Mouse (Mus musculus) midbrain, embryonic 11.5 days (tissue): ENCODE results near the gene Sox15. TPM values are rescaled to one million over a fixed set of nuclear protein-coding genes. Genes with fewer than 3 reads are reported as not detected.
A peak's percentile ranks its signal among the peaks of the same experiment; 100 is the strongest.

ENCODE experiments used
- ATAC-seq: fragments of 200-750 bp; cut with Nextera tagmentation; 2 replicates; pipeline ENCODE4 v1.8.0; 2017; ENCODE audit warnings: moderate TSS enrichment, moderate library complexity; ENCODE audit not compliant: low FRiP score
- DNase-seq: peaks from one replicate; pipeline ENCODE4 v3.0.0; 2015; ENCODE audit warnings: low spot score; ENCODE audit errors: missing footprints
- H3K27ac ChIP-seq: fragments of 300-500 bp; sonication (generic); 2 replicates; pipeline ENCODE4 v1.5.1; 2014; ENCODE audit warnings: low read depth, low read length
- H3K27me3 ChIP-seq: fragments of 300-500 bp; sonication (generic); 2 replicates; pipeline ENCODE4 v1.6.1; 2014; ENCODE audit warnings: mild to moderate bottlenecking, low read length, moderate library complexity, mixed read lengths; ENCODE audit not compliant: control insufficient read depth, insufficient read depth
- H3K36me3 ChIP-seq: fragments of 300-500 bp; sonication (generic); 2 replicates; pipeline ENCODE4 v1.6.1; 2014; ENCODE audit warnings: mild to moderate bottlenecking, low read length, moderate library complexity, mixed read lengths; ENCODE audit not compliant: control insufficient read depth, insufficient read depth
- H3K4me1 ChIP-seq: fragments of 300-500 bp; sonication (generic); 2 replicates; pipeline ENCODE4 v1.6.1; 2014; ENCODE audit warnings: low read length; ENCODE audit not compliant: control insufficient read depth, insufficient read depth
- H3K4me2 ChIP-seq: fragments of 300-500 bp; sonication (generic); 2 replicates; pipeline ENCODE4 v1.6.1; 2014; ENCODE audit warnings: mild to moderate bottlenecking, moderate library complexity
- H3K4me3 ChIP-seq: fragments of 300-500 bp; sonication (generic); 2 replicates; pipeline ENCODE4 v1.5.1; 2014; ENCODE audit warnings: low read depth, low read length
- H3K9ac ChIP-seq: fragments of 300-500 bp; sonication (generic); 2 replicates; pipeline ENCODE4 v1.6.1; 2014; ENCODE audit warnings: low read length
- H3K9me3 ChIP-seq: fragments of 300-500 bp; sonication (generic); 2 replicates; pipeline ENCODE4 v1.6.1; 2016; ENCODE audit warnings: low read length; ENCODE audit not compliant: control insufficient read depth
- WGBS: fragments of 180-500 bp; shearing (Covaris S2); extraction: QIAGEN DNeasy Blood & Tissue Kit; methylation state at CpG from one replicate; pipeline ENCODE4 v1.1.7; 2014; 5-methylcytosine and 5-hydroxymethylcytosine counted together
- polyA plus RNA-seq: library from polyadenylated mRNA; unstranded; fragments of >200 nt; fragmentation: Nextera tagmentation; extraction: Ambion mirVana; gene quantifications from 2 replicates; pipeline ENCODE4 v1.2.1, GENCODE M21; 2014

Sox15 gene
- polyA plus RNA-seq, 1 experiment from 2014 or later: 0.16 TPM

DNA sequence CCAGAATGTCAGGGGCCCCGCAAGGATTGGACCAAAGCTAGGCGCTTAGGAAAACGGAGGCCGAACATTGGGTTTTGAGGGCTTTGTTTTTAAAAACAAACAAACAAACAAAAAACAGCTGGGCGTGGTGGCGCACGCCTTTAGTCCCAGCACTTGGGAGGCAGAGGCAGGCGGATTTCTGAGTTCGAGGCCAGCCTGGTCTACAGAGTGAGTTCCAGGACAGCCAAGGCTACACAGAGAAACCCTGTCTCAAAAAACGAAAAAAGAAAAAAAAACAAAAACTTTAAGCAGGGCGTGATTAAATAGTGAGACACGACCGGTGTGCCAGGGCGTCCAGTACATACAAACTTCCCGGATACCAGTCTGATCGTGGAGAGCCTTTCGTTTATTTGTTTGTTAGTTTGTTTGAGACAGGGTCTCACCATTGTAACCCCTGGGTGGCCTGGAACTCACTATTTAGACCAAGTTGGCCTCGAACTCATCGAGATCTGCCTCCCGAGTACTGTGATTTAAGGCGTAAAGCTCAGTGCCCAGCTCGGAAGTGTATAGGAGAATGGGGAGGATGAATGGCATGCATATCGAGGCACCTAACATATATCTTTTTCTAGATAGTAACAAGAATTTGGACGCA is 27.2 kb downstream of the Sox15 start:
- H3K9ac ChIP-seq: peak overlapping the region; percentile 88
- peak; percentile 35 for ATAC-seq
- peak overlapping the region; percentile 93 for H3K4me2 ChIP-seq
- H3K27me3 ChIP-seq: no peaks in the 10 kb centered on the region
- peak overlapping the region; percentile 84 for H3K4me3 ChIP-seq
- no peaks in the 10 kb centered on the region for H3K9me3 ChIP-seq
- 30% methylated on average over 24 of the region's 24 CpGs for WGBS
- peak overlapping the region; percentile 77 for H3K27ac ChIP-seq
- peaks cover 6% of the 10 kb centered on the region; the same call in 1 of the 2 replicates for H3K36me3 ChIP-seq
- DNase-seq: peak; percentile 97
- peaks cover 16% of the 10 kb centered on the region for H3K4me1 ChIP-seq

DNA sequence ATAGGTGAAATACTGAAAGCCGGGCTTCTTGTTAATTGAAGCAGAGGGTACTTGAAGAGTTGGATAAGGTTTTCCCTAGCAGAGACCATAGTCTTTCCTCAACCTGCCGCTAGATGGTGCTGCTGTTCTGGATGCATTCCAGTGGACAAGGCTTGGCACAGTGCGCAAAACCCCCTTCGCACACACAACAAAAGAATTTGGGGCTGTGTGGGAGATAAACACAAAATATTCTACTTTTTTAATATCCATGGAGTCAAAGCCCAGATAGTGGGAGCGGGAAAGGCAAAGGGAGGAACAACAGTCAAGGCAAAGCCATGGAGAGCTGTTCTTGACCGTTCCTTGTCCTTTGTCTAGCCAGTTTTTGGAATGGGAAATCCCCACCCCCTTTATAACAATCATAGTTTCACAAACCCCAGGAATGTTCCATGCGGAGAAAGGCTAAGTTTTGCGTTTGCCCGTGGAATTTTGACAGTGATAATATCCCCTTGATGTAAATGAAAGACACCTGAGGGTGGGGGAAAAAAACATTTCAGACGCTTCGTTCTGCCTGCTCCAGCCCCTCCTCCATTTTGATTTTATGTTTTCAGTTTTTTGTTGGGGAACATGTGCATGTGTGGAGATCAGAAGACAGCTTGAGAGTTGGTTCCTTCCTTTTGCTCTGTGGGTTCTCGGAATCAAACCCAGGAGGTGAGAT is 27.9 kb downstream of the Sox15 start:
- Histone ChIP-seq H3K4me1 (peaks cover 16% of the 10 kb centered on the region), H3K27ac (no peak overlapping the region), H3K36me3 (peaks cover 6% of the 10 kb centered on the region; the same call in 1 of the 2 replicates), H3K9ac (peak overlapping the region; percentile 50), H3K9me3 (no peaks in the 10 kb centered on the region), H3K4me2 (peak overlapping the region; percentile 25; the same call in 1 of the 2 replicates), H3K4me3 (no peak overlapping the region), H3K27me3 (no peaks in the 10 kb centered on the region)
- ATAC-seq (peak; percentile 41; the same call in 1 of the 2 replicates), DNase-seq (peak; percentile 98)
- 29% methylated on average over 12 of the region's 12 CpGs for WGBS

DNA sequence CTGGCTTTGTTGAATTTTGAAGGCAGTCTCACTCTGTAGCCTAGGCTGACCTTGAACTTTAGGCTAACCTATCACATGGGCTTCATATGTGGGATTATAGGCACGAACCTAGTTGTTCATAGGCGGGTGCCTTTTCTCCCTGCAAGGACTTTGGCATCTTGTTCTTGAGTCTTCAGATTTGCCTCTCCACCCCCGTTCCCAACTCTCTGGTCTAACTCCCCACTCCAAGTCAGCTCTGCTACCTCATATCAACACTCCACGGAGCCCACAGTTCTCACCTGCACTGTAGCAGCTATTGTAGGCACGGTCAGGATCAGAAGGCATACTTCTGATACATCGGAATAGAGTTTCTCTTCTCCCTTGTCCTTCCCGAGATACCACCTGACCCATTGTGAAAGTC is 28.5 kb downstream of the Sox15 start:
- no peaks in the 10 kb centered on the region for H3K27me3 ChIP-seq
- 81% methylated on average over 7 of the region's 7 CpGs for WGBS
- no peaks in the 10 kb centered on the region for H3K9me3 ChIP-seq
- DNase-seq (peak; percentile 68), ATAC-seq (no peak)
- H3K4me3 ChIP-seq: no peak overlapping the region
- no peak overlapping the region for H3K4me2 ChIP-seq
- no peak overlapping the region for H3K9ac ChIP-seq
- peaks cover 16% of the 10 kb centered on the region for H3K4me1 ChIP-seq
- H3K27ac ChIP-seq: no peak overlapping the region
- peaks cover 6% of the 10 kb centered on the region; the same call in 1 of the 2 replicates for H3K36me3 ChIP-seq

DNA sequence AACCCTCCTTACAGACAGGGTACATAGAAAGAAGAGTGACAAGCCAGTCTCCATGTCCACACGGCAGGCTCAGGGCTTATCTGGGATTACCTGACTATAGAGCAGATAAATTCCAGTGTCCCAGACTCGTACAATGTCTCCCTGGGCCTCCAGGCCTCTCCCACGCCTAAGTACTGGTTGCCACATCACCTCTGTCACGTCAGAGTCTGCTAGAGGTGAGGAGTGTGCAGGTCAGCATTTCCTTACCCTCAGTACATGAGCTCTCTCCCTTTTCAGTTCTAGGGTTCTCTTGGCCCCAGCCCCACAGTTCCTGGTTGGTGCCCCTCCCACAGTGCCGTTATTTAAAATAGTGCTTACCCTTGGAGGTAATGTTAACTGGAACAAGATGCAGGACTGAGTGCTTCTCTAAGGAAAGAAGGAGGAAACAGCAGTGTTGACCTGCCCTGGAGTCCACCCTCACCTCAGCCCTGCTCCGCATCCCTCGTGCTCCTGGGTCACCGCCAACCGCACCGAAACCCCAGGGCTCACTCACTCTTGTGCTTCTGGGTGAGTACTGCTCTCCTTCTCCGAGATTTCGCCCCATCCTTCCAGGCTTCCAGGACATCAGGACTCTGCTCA is 29.1 kb downstream of the Sox15 start:
- no peak overlapping the region for H3K4me2 ChIP-seq
- DNase-seq (peak; percentile 79), ATAC-seq (no peak)
- no peak overlapping the region for H3K4me3 ChIP-seq
- no peaks in the 10 kb centered on the region for H3K9me3 ChIP-seq
- WGBS: 85% methylated on average over 12 of the region's 12 CpGs
- peaks cover 16% of the 10 kb centered on the region for H3K4me1 ChIP-seq
- H3K36me3 ChIP-seq: peaks cover 6% of the 10 kb centered on the region; the same call in 1 of the 2 replicates
- H3K27me3 ChIP-seq: no peaks in the 10 kb centered on the region
- H3K9ac ChIP-seq: no peak overlapping the region; the same call in 1 of the 2 replicates
- H3K27ac ChIP-seq: no peak overlapping the region

DNA sequence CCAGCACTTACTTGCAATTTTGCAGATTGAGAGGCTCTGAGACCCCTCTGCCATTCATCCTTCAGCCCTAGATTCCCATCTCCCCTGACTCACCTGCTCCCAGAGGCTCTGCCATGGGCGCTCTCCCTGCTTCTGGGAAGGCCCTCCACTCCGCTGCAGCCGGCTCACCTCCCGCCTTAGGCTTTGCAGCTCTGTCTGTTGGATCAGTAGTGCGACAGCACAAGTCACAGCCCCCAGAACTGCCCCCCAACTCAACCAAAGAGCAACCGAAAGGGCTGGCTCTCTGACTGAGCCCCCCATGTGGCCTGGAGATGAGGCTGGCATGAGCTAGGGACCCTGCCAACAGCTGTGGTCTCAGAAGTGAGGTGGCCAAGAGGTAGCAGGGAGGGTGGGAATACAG is 29.8 kb downstream of the Sox15 start:
- H3K4me2 ChIP-seq: no peak overlapping the region
- H3K4me3 ChIP-seq: no peak overlapping the region
- 77% methylated on average over 6 of the region's 6 CpGs for WGBS
- H3K36me3 ChIP-seq: peaks cover 3% of the 10 kb centered on the region; the same call in 1 of the 2 replicates
- H3K4me1 ChIP-seq: peaks cover 16% of the 10 kb centered on the region
- H3K9ac ChIP-seq: no peak overlapping the region; the same call in 1 of the 2 replicates
- peak; percentile 59 for DNase-seq
- H3K9me3 ChIP-seq: no peaks in the 10 kb centered on the region
- H3K27ac ChIP-seq: no peak overlapping the region
- H3K27me3 ChIP-seq: no peaks in the 10 kb centered on the region
- ATAC-seq: no peak

DNA sequence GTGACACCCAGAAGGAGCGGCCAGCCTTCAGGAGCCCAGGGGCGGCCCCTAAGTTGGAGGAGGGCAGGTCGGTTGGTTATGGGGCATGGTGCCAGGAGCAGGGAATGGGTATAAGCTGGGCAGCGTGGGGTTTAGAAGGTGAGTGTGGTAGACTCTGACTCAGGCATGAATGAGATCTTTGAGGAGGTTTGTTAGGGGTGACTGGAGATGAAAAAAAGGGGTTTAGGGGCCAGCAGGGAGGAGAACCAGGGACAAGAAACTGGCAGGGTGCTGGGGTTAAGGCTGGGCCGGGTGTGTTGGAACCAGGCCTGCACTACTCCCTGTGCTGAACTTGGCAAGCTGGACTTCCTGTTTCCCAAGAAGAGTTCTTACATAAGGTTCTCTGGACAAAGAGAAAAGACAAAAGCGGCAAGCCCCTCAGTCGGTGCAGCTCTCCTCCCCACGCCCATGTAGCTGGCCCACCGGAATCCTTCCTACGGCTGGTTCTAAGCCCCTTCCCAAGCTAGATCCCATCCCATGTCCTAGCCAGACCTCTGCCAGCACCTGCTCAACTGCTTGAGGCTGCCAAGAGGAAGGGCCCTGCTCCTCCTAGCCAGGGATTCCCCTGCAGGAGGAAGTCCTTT is 30.5 kb downstream of the Sox15 start, which contains the start of gene Tnfsf13:
Gene Tnfsf13 (minus strand): TSS at position 259 of the 623 bp plus-strand sequence.
- Histone ChIP-seq H3K9me3 (no peaks in the 10 kb centered on the region), H3K4me2 (no peak within 1 kb of the TSS), H3K36me3 (no peaks in the 10 kb centered on the region), H3K27ac (no peak within 1 kb of the TSS), H3K4me1 (peaks cover 10% of the 10 kb centered on the region), H3K4me3 (no peak within 1 kb of the TSS), H3K27me3 (no peaks in the 10 kb centered on the region), H3K9ac (peak within 1 kb of the TSS; percentile 24; the same call in 1 of the 2 replicates)
- 72% methylated on average over 10 of the region's 10 CpGs for WGBS
- ATAC-seq (no peak), DNase-seq (peak; percentile 71)

DNA sequence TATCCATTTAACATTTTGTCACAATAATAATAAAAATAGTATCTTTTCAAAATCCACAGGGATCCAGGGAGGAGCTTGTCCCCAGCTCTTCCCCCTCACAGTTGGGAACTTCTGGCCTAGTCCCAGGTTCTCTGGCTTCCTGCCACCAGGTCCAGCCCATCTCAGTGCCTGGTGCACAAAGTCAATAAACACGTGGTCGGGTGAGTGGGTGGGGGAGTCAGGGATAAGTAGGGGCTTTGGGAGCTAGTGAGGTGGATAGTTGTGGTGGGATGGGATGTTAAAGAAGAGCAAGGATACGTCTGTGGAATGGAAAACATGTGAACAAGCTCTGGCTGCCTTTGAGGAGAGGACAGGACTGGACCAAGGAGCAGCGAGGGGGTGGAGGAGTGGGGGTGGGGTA is 31.3 kb downstream of the Sox15 start:
- 0 out of 2 replicates have a peak overlapping the region, but pooled peaks have one; percentile 24 for H3K9ac ChIP-seq
- DNase-seq (peak; percentile 81), ATAC-seq (no peak)
- H3K4me1 ChIP-seq: 0 out of 2 replicates have a peak, but pooled peaks cover 5% of the 10 kb centered on the region
- H3K9me3 ChIP-seq: no peaks in the 10 kb centered on the region
- WGBS: 15% methylated on average over 4 of the region's 4 CpGs
- no peaks in the 10 kb centered on the region for H3K36me3 ChIP-seq
- H3K4me3 ChIP-seq: no peak overlapping the region
- no peak overlapping the region for H3K27ac ChIP-seq
- no peaks in the 10 kb centered on the region for H3K27me3 ChIP-seq
- no peak overlapping the region for H3K4me2 ChIP-seq

DNA sequence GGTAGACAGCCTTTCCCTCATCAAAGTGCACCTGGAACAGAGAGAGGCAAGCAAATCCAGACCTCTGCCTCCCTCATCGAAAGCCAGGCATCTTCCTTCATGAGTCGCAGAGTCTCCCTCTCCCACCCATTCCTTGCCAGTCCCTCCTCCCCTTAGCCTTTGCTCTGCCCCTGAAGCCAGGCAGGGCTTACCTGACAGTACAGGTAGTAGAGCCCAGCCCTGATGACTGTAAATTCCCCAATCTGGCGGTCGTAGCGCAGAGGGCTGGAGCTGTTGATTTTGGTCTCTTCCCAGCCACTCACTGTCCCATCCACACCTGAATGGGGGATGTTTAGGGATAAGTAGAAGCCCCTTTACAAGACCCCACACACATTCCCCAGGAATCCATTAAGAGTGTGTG is 31.9 kb downstream of the Sox15 start:
- ATAC-seq: no peak
- Histone ChIP-seq H3K9ac (no peak overlapping the region), H3K4me2 (no peak overlapping the region), H3K9me3 (no peaks in the 10 kb centered on the region), H3K36me3 (no peaks in the 10 kb centered on the region), H3K4me1 (0 out of 2 replicates have a peak, but pooled peaks cover 5% of the 10 kb centered on the region), H3K27me3 (no peaks in the 10 kb centered on the region), H3K27ac (no peak overlapping the region), H3K4me3 (no peak overlapping the region)
- DNase-seq: peak; percentile 45
- 68% methylated on average over 5 of the region's 5 CpGs for WGBS
